In genomic region chr3:154269757-154270366, GRCm38 (mm10) we compare ENCODE assay signal across 8 mouse cellular contexts.
A peak's percentile ranks its signal among the peaks of the same experiment; 100 is the strongest.
DNase-seq lines count a peak whose midpoint lies in the region; ATAC-seq and TF ChIP-seq lines count a peak whose summit lies in the region.

No protein-coding gene starts in this region.

- peak; percentile 100 for ATAC-seq in common myeloid progenitor, adult 5-6 weeks (replicated peaks; ENCODE audit: low read depth, poor library complexity, severe bottlenecking)
- peak; percentile 95 for ATAC-seq in megakaryocyte, adult 5-6 weeks (ENCODE audit: poor library complexity, severe bottlenecking)

- peak; percentile 62 for DNase-seq in adipocyte (ENCODE audit: low spot score)
- DNase-seq in gastrocnemius, adult 8-10 months (ENCODE audit: low spot score in 2 of 2): peak; percentile 46 to 55
- peak; percentile 51 for DNase-seq in induced T-regulatory cell, adult 2 months (ENCODE audit: low read depth)
- DNase-seq in left cerebral cortex, adult 2 months (ENCODE audit: extremely low spot score in 1 of 2, low spot score in 2 of 2): peak; percentile 74 to 87
- peak; percentile 69 for DNase-seq in right cerebral cortex, postnatal 25 days
- DNase-seq in yolk sac, embryonic 10.5 days (ENCODE audit: low spot score): peak; percentile 50

- peak overlapping the region; percentile 37 for H3K4me3 ChIP-seq in left cerebral cortex, adult 2 months

- TF ChIP-seq CTCF in left cerebral cortex, adult 2 months (IDR thresholded peaks at IDR 0.05): peak; percentile 99

- no peak overlapping the region for H3K27ac ChIP-seq in left cerebral cortex, adult 2 months

- intact Hi-C loops in left cerebral cortex, adult 2 months (cut with DNase I): loop anchor here (1.0 to 5.0 kb wide), 2 partner anchors 52 to 302 kb away; no protein-coding TSS in a partner anchor
